Mouse (Mus musculus) left cerebral cortex, postnatal 25 days (tissue): ENCODE measurements at regions not wholly inside any gene's neighbourhood (a gene's known extent, or its start where the extent isn't known, plus 50 kb on each side); places are given as distances from the start of the nearest gene placed in this dataset.
A peak's percentile ranks its signal among the peaks of the same experiment; 100 is the strongest.
"Not testable (repeated sequence)": the region's sequence is repeated elsewhere in the genome, so short reads cannot be mapped to it uniquely, and the experiment has no call there.

Experiments used
- DNase-seq, 2 experiments: peaks; one replicate each; pipeline ENCODE4 v3.0.0; 2022; ENCODE audit warnings: low spot score in 2 of 2, mixed read lengths in 1 of 2
- intact Hi-C: fragments of 180-260 bp; cut with DNase I; formaldehyde crosslinking; loops from one replicate; pipeline ENCODE4 v1.15.1; 2025

- intact Hi-C loops, DNase-seq: not testable (repeated sequence)
These were observed 753.1 kb downstream of the Gm10330 start for GRCm38 (mm10) chr12:23026976-23027375.

- DNase-seq, intact Hi-C loops: not testable (repeated sequence)
These were observed 756.5 kb downstream of the Gm10330 start for GRCm38 (mm10) chr12:23023556-23023955.

- intact Hi-C loops = not testable (repeated sequence)
- peak; percentile 1 to 21 for DNase-seq
These were observed 769.9 kb downstream of the Gm10330 start for GRCm38 (mm10) chr12:23010199-23010598.

GRCm38 (mm10) chr12:23009662-23010061 is 770.4 kb downstream of the Gm10330 start:
- intact Hi-C loops, DNase-seq: not testable (repeated sequence)
